Mouse (Mus musculus): ENCODE data around the gene Gm20708. TPM values are rescaled to one million over a fixed set of nuclear protein-coding genes. Genes with fewer than 3 reads are reported as not detected.
A peak's percentile ranks its signal among the peaks of the same experiment; 100 is the strongest.

Gene Gm20708
- polyA plus RNA-seq, 1 experiment from 2014 or later: 0.24 TPM

- Histone ChIP-seq H3K4me2 (no peak overlapping the region), H3K4me3 (no peak overlapping the region), H3K4me1 (peaks cover 12% of the 10 kb centered on the region), H3K9me3 (no peaks in the 10 kb centered on the region), H3K27ac (no peak overlapping the region), H3K9ac (no peak overlapping the region), H3K36me3 (no peaks in the 10 kb centered on the region), H3K27me3 (no peaks in the 10 kb centered on the region)
- no peak for ATAC-seq (ENCODE audit: borderline replicate concordance, extremely low read depth, low FRiP score, low TSS enrichment)
- 82% methylated on average over 2 of the region's 2 CpGs for WGBS
These were observed 34.0 kb downstream of the Gm20708 start for GRCm38 (mm10) chr11:117843434-117843833.

- Histone ChIP-seq H3K4me1 (peaks cover 19% of the 10 kb centered on the region), H3K4me3 (no peak overlapping the region), H3K4me2 (no peak overlapping the region), H3K9ac (no peak overlapping the region), H3K27ac (peak overlapping the region; percentile 25; the same call in 1 of the 2 replicates), H3K36me3 (no peaks in the 10 kb centered on the region), H3K9me3 (no peaks in the 10 kb centered on the region), H3K27me3 (no peaks in the 10 kb centered on the region)
- ATAC-seq (ENCODE audit: borderline replicate concordance, extremely low read depth, low FRiP score, low TSS enrichment): no peak
- 45% methylated on average over 2 of the region's 2 CpGs for WGBS
These were observed 35.5 kb downstream of the Gm20708 start for GRCm38 (mm10) chr11:117844997-117845396.

- H3K27ac ChIP-seq: no peak overlapping the region
- H3K36me3 ChIP-seq: no peaks in the 10 kb centered on the region
- peaks cover 25% of the 10 kb centered on the region for H3K4me1 ChIP-seq
- WGBS: 71% methylated on average over 2 of the region's 2 CpGs
- H3K9ac ChIP-seq: no peak overlapping the region
- H3K4me2 ChIP-seq: no peak overlapping the region
- H3K4me3 ChIP-seq: no peak overlapping the region
- no peaks in the 10 kb centered on the region for H3K9me3 ChIP-seq
- no peak for ATAC-seq (ENCODE audit: borderline replicate concordance, extremely low read depth, low FRiP score, low TSS enrichment)
- no peaks in the 10 kb centered on the region for H3K27me3 ChIP-seq
These were observed 36.2 kb downstream of the Gm20708 start for GRCm38 (mm10) chr11:117845651-117846050.

GRCm38 (mm10) chr11:117846640-117847039 lies 37.2 kb downstream of the Gm20708 start:
- H3K9me3 ChIP-seq: no peaks in the 10 kb centered on the region
- no peak overlapping the region for H3K27ac ChIP-seq
- WGBS: 47% methylated on average over 5 of the region's 5 CpGs
- no peak overlapping the region for H3K9ac ChIP-seq
- H3K4me2 ChIP-seq: no peak overlapping the region
- H3K27me3 ChIP-seq: no peaks in the 10 kb centered on the region
- no peak overlapping the region for H3K4me3 ChIP-seq
- H3K36me3 ChIP-seq: peaks cover 6% of the 10 kb centered on the region; the same call in 1 of the 2 replicates
- no peak for ATAC-seq (ENCODE audit: borderline replicate concordance, extremely low read depth, low FRiP score, low TSS enrichment)
- peaks cover 30% of the 10 kb centered on the region for H3K4me1 ChIP-seq

- Histone ChIP-seq H3K9ac (peak overlapping the region; percentile 93; the same call in 1 of the 2 replicates), H3K36me3 (peaks cover 15% of the 10 kb centered on the region), H3K4me1 (peaks cover 30% of the 10 kb centered on the region), H3K4me3 (peak overlapping the region; percentile 79), H3K4me2 (peak overlapping the region; percentile 85), H3K9me3 (no peaks in the 10 kb centered on the region), H3K27ac (peak overlapping the region; percentile 99), H3K27me3 (no peaks in the 10 kb centered on the region)
- no peak for ATAC-seq (ENCODE audit: borderline replicate concordance, extremely low read depth, low FRiP score, low TSS enrichment)
- WGBS: 72% methylated on average over 7 of the region's 7 CpGs
These were observed 38.2 kb downstream of the Gm20708 start for GRCm38 (mm10) chr11:117847593-117848215.

DNA sequence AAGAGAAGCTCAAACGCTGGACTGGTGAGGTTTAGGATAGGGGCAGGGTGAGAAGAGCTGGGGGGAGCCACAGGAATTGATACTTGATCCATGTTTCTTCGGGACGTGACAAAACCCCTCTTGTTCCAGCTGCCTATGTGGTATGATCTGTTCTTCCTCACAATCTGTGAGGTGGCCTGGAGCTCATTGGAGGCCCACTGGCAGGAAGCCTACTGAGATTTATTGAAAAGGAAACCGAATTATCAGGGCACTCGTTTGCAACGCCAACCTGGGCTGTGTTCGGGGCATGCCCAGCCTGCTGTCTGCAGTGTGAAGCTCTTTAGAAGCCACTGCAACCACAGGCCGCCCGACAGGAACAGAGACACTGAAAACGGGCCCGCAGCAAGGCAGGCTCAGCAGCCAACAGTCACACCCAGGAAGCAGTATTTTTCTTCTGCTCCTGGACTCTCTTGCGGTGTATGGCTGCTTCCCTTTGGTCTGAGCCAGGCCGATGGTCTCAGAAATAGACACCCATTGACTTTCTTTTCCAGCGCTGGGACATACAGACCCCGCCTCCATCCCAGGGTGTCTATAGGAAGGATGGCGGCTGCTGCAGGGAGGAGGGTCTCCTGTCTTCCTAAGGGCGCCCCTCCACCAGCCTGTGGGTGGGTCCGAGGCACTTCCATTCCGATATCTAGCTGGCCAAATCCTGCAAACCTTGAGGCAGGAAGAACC lies 39.0 kb downstream of the Gm20708 start:
- peak; percentile 85 for ATAC-seq (ENCODE audit: borderline replicate concordance, extremely low read depth, low FRiP score, low TSS enrichment)
- peak overlapping the region; percentile 99 for H3K27ac ChIP-seq
- H3K4me3 ChIP-seq: peak overlapping the region; percentile 79

DNA sequence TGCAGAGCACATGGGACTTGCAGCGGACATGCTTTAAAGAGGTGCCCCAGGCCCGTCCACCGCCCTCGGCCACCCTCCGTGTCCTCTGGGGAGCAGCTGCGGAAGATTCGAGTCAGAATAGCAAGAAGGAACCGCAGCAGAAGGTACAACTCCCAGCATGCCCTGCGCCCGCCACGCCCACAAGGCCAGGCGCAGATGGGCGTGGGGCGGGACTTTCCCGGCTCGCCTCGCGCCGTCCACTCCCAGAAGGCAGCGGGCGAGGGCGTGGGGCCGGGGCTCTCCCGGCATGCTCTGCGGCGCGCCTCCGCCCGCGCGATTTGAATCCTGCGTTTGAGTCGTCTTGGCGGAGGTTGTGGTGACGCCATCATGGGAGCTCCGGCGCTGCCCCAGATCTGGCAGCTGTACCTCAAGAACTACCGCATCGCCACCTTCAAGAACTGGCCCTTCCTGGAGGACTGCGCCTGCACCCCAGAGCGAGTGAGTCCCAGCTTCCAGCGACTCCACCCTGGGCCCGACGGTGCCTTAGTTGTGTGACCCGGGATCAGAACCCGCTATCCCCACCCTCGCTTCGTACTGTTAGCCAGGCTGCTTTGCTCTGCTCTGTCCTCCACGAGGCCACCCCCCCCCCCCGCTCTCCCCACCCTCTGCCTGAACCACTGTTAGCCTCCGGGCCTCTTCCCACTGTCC lies 39.7 kb downstream of the Gm20708 start, which contains the start of gene Birc5:
TSS of gene Birc5 (plus strand) at position 267 of the 687 bp plus-strand sequence.
- ATAC-seq (ENCODE audit: borderline replicate concordance, extremely low read depth, low FRiP score, low TSS enrichment): peak; percentile 96
- peak within 1 kb of the TSS; percentile 85 for H3K4me2 ChIP-seq
- peak within 1 kb of the TSS; percentile 79 for H3K4me3 ChIP-seq
- H3K4me1 ChIP-seq: peaks cover 30% of the 10 kb centered on the region
- H3K9ac ChIP-seq: peak within 1 kb of the TSS; percentile 93
- peak within 1 kb of the TSS; percentile 99 for H3K27ac ChIP-seq
- no peaks in the 10 kb centered on the region for H3K27me3 ChIP-seq
- under 1% methylated on average over 51 of the region's 51 CpGs for WGBS
- no peaks in the 10 kb centered on the region for H3K9me3 ChIP-seq
- H3K36me3 ChIP-seq: peaks cover 30% of the 10 kb centered on the region

More for the DNA sequence above, 39.0 kb downstream of the Gm20708 start:
- H3K36me3 ChIP-seq: peaks cover 23% of the 10 kb centered on the region
- H3K4me1 ChIP-seq: peaks cover 30% of the 10 kb centered on the region
- H3K27me3 ChIP-seq: no peaks in the 10 kb centered on the region
- WGBS: 4% methylated on average over 19 of the region's 19 CpGs
- peak overlapping the region; percentile 93 for H3K9ac ChIP-seq
- H3K4me2 ChIP-seq: peak overlapping the region; percentile 85
- no peaks in the 10 kb centered on the region for H3K9me3 ChIP-seq

DNA sequence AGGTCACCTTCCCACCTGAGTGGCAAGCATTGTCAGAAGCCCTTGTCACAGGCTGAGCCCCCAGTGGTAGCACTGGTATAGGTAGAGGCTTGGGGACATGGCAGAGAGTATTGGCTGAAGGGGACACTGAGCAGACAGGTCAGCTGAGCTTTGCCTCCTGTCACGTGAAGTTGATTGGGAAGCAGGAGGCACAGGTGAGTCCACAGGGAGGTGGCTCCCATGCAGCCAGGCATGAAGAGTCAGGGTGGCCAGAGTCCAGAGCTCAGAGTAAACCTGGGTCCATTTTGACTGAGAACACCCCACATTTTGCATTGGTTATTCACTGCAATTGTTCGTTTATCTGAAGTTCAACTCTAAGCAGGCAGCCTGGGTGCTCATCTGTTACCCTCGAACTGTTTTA lies 43.4 kb downstream of the Gm20708 start:
- Histone ChIP-seq H3K4me3 (no peak overlapping the region), H3K9ac (no peak overlapping the region), H3K27ac (no peak overlapping the region), H3K36me3 (peaks cover 65% of the 10 kb centered on the region), H3K4me2 (no peak overlapping the region), H3K27me3 (no peaks in the 10 kb centered on the region), H3K4me1 (peaks cover 24% of the 10 kb centered on the region), H3K9me3 (no peaks in the 10 kb centered on the region)
- ATAC-seq (ENCODE audit: borderline replicate concordance, extremely low read depth, low FRiP score, low TSS enrichment): no peak
- 80% methylated on average over 3 of the region's 3 CpGs for WGBS

GRCm38 (mm10) chr11:117854241-117854640 lies 44.8 kb downstream of the Gm20708 start:
- H3K36me3 ChIP-seq: peaks cover 65% of the 10 kb centered on the region

GRCm38 (mm10) chr11:117855360-117855759 lies 45.9 kb downstream of the Gm20708 start:
- Histone ChIP-seq H3K9ac (no peak overlapping the region), H3K4me2 (no peak overlapping the region), H3K36me3 (peaks cover 65% of the 10 kb centered on the region), H3K4me1 (peaks cover 9% of the 10 kb centered on the region), H3K27ac (no peak overlapping the region), H3K27me3 (peaks cover 16% of the 10 kb centered on the region), H3K9me3 (no peaks in the 10 kb centered on the region), H3K4me3 (no peak overlapping the region)
- 92% methylated on average over 5 of the region's 5 CpGs for WGBS
- ATAC-seq (ENCODE audit: borderline replicate concordance, extremely low read depth, low FRiP score, low TSS enrichment): no peak

More at GRCm38 (mm10) chr11:117854241-117854640, 44.8 kb downstream of the Gm20708 start:
- Histone ChIP-seq H3K4me2 (no peak overlapping the region), H3K9ac (no peak overlapping the region), H3K27me3 (peaks cover 5% of the 10 kb centered on the region), H3K9me3 (no peaks in the 10 kb centered on the region), H3K4me3 (no peak overlapping the region), H3K4me1 (peaks cover 17% of the 10 kb centered on the region), H3K27ac (no peak overlapping the region)
- WGBS: 84% methylated on average over 9 of the region's 9 CpGs
- ATAC-seq (ENCODE audit: borderline replicate concordance, extremely low read depth, low FRiP score, low TSS enrichment): no peak

DNA sequence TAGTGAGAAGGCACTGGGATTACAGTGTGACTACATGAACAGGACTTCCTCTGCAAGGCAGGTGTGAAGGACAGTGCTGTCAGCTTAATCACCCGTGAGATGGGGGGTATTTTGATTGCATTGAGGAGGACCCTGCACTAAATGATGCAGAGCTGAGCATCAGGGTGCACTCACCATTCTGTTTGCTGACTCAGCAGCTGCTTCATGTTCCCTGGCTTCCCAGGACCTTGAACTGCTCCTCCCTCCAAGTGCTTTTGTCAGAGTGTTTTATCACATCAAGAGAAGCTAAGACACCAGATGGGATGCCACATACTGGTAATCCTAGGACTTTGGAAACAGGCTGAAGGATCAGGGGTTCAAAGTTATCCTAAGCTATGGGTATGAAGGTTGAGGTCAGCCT lies 46.5 kb downstream of the Gm20708 start:
- no peak overlapping the region for H3K27ac ChIP-seq
- peaks cover 22% of the 10 kb centered on the region for H3K27me3 ChIP-seq
- no peak overlapping the region for H3K4me3 ChIP-seq
- no peak overlapping the region for H3K9ac ChIP-seq
- H3K4me1 ChIP-seq: peaks cover 8% of the 10 kb centered on the region
- no peaks in the 10 kb centered on the region for H3K9me3 ChIP-seq
- no peak for ATAC-seq (ENCODE audit: borderline replicate concordance, extremely low read depth, low FRiP score, low TSS enrichment)
- peaks cover 63% of the 10 kb centered on the region for H3K36me3 ChIP-seq
- WGBS: 72% methylated on average over 1 of the region's 1 CpGs
- no peak overlapping the region for H3K4me2 ChIP-seq

DNA sequence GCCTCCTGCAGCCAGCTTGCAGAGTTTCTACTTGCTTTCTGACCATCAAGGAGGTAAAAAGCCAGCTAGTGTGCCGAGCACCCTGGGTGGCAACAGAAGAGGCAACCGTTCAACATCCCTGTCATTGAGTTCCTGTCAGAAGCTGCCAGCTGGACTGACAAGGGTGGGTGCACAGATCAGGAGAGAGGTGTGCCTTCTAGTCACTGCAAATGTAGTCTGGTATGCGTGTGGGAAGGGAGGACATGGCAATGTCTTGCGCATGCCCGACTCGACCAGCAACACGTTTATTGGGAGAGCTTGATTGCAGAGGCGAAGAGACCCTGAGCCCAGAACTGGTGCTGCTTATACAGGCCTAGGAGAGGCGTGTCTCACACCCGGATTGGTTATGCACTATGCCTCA lies 48.0 kb downstream of the Gm20708 start:
- peaks cover 52% of the 10 kb centered on the region for H3K36me3 ChIP-seq
- H3K27me3 ChIP-seq: peaks cover 36% of the 10 kb centered on the region
- WGBS: 96% methylated on average over 10 of the region's 10 CpGs
- H3K4me2 ChIP-seq: no peak overlapping the region
- H3K4me1 ChIP-seq: peaks cover 5% of the 10 kb centered on the region; the same call in 1 of the 2 replicates
- no peaks in the 10 kb centered on the region for H3K9me3 ChIP-seq
- no peak for ATAC-seq (ENCODE audit: borderline replicate concordance, extremely low read depth, low FRiP score, low TSS enrichment)
- H3K4me3 ChIP-seq: no peak overlapping the region
- no peak overlapping the region for H3K9ac ChIP-seq
- no peak overlapping the region for H3K27ac ChIP-seq
